ENCODE assay signal across 9 mouse cellular contexts in genomic region chr1:169238671-169239090, GRCm38 (mm10).
A peak's percentile ranks its signal among the peaks of the same experiment; 100 is the strongest.
DNase-seq lines count a peak whose midpoint lies in the region; ATAC-seq and TF ChIP-seq lines count a peak whose summit lies in the region.
"Had no signal": no experiment of that assay in that cellular context is flagged by ENCODE, and none has a peak within 500 bp of the region (broad histone marks: within the 10 kb centered on the region; RNA-seq: fewer than 3 reads in every experiment).

No protein-coding gene starts in this region.

- no peak for ATAC-seq in intestine, embryonic 14.5 days (replicated peaks; ENCODE audit: low FRiP score, low TSS enrichment, low read depth)
- ATAC-seq in intestine, postnatal 0 days = no peak
- peak; percentile 67; the same call in 1 of the 2 replicates for ATAC-seq in embryonic facial prominence, embryonic 11.5 days (replicated peaks; ENCODE audit: insufficient number of reproducible peaks, low FRiP score, low TSS enrichment, low read depth)
- ATAC-seq in kidney, postnatal 0 days (replicated peaks; ENCODE audit: low FRiP score, low read depth) = no peak; the same call in 1 of the 2 replicates
- ATAC-seq in stomach, embryonic 14.5 days (ENCODE audit: insufficient number of reproducible peaks, insufficient read depth, low FRiP score, low read depth) = no peak
- ATAC-seq in cerebellum, adult (ENCODE audit: insufficient number of reproducible peaks, low FRiP score, low TSS enrichment) = no peak

- peak overlapping the region; percentile 44 for H3K4me2 ChIP-seq in intestine, embryonic 14.5 days (ENCODE audit: low read length)
- no peak overlapping the region for H3K4me2 ChIP-seq in intestine, postnatal 0 days (replicated peaks; ENCODE audit: low read depth)
- no peak overlapping the region for H3K4me2 ChIP-seq in embryonic facial prominence, embryonic 11.5 days (ENCODE audit: low read depth, low read length)
- peak overlapping the region; percentile 50 for H3K4me2 ChIP-seq in kidney, postnatal 0 days (ENCODE audit: low read length)
- H3K4me2 ChIP-seq in stomach, embryonic 14.5 days (replicated peaks; ENCODE audit: low read depth, low read length) = peak overlapping the region; percentile 20; the same call in 1 of the 2 replicates

- TF ChIP-seq CTCF in intestine, postnatal 0 days (IDR thresholded peaks at IDR 0.05; ENCODE audit: low read depth) = no peak
- TF ChIP-seq CTCF in kidney, postnatal 0 days (IDR thresholded peaks at IDR 0.05; ENCODE audit: low read depth) = peak; percentile 42

- H3K27me3 ChIP-seq in intestine, embryonic 14.5 days (replicated peaks; ENCODE audit: control insufficient read depth, insufficient read depth, low read length) = no peaks in the 10 kb centered on the region
- H3K27me3 ChIP-seq in intestine, postnatal 0 days (replicated peaks; ENCODE audit: control insufficient read depth, insufficient read depth, low read length) = no peaks in the 10 kb centered on the region
- H3K27me3 ChIP-seq in embryonic facial prominence, embryonic 11.5 days (ENCODE audit: control insufficient read depth, insufficient read depth, low read length) = no peaks in the 10 kb centered on the region
- no peaks in the 10 kb centered on the region for H3K27me3 ChIP-seq in kidney, postnatal 0 days (ENCODE audit: insufficient read depth, low read length)
- no peaks in the 10 kb centered on the region for H3K27me3 ChIP-seq in stomach, embryonic 14.5 days (ENCODE audit: control insufficient read depth, insufficient read depth, low read length)

- no peak overlapping the region for H3K9ac ChIP-seq in intestine, embryonic 14.5 days (ENCODE audit: low read length)
- no peak overlapping the region for H3K9ac ChIP-seq in intestine, postnatal 0 days (ENCODE audit: low read depth, low read length)
- H3K9ac ChIP-seq in embryonic facial prominence, embryonic 11.5 days (replicated peaks; ENCODE audit: low read length) = peak overlapping the region; percentile 9; the same call in 1 of the 2 replicates
- no peak overlapping the region for H3K9ac ChIP-seq in kidney, postnatal 0 days (ENCODE audit: low read depth, low read length)
- no peak overlapping the region for H3K9ac ChIP-seq in stomach, embryonic 14.5 days (replicated peaks; ENCODE audit: low read depth, low read length)

- 0 out of 2 replicates have a peak overlapping the region, but pooled peaks have one; percentile 6 for H3K4me3 ChIP-seq in intestine, embryonic 14.5 days (ENCODE audit: low read depth, low read length)
- no peak overlapping the region for H3K4me3 ChIP-seq in intestine, postnatal 0 days (ENCODE audit: low read depth, low read length)
- no peak overlapping the region for H3K4me3 ChIP-seq in embryonic facial prominence, embryonic 11.5 days (ENCODE audit: low read depth, low read length)
- 0 out of 2 replicates have a peak overlapping the region, but pooled peaks have one; percentile 2 for H3K4me3 ChIP-seq in kidney, postnatal 0 days (replicated peaks; ENCODE audit: low read depth, low read length)
- no peak overlapping the region; the same call in 1 of the 2 replicates for H3K4me3 ChIP-seq in stomach, embryonic 14.5 days (ENCODE audit: low read depth, low read length)

- peak; percentile 59 for DNase-seq in intestine, embryonic 14.5 days (ENCODE audit: low spot score)
- peak; percentile 70 for DNase-seq in embryonic facial prominence, embryonic 11.5 days (ENCODE audit: low spot score)
- DNase-seq in kidney, postnatal 0 days (ENCODE audit: low spot score) = peak; percentile 90
- DNase-seq in gastrocnemius, postnatal 4 days (ENCODE audit: low spot score in 2 of 2) = no peak
- DNase-seq in cerebellum, adult 11 months = no peak

- no peaks in the 10 kb centered on the region for H3K9me3 ChIP-seq in intestine, embryonic 14.5 days (ENCODE audit: control insufficient read depth, low read length)
- H3K9me3 ChIP-seq in intestine, postnatal 0 days (ENCODE audit: control insufficient read depth) = no peaks in the 10 kb centered on the region
- no peaks in the 10 kb centered on the region for H3K9me3 ChIP-seq in embryonic facial prominence, embryonic 11.5 days (replicated peaks; ENCODE audit: control insufficient read depth, low read length)
- H3K9me3 ChIP-seq in kidney, postnatal 0 days (replicated peaks; ENCODE audit: low read length) = no peaks in the 10 kb centered on the region
- no peaks in the 10 kb centered on the region for H3K9me3 ChIP-seq in stomach, embryonic 14.5 days (ENCODE audit: control insufficient read depth, low read depth, low read length)

- H3K27ac ChIP-seq in intestine, embryonic 14.5 days (ENCODE audit: low read depth) = peak overlapping the region; percentile 54
- H3K27ac ChIP-seq in intestine, postnatal 0 days (ENCODE audit: low read depth, low read length) = no peak overlapping the region
- 0 out of 2 replicates have a peak overlapping the region, but pooled peaks have one; percentile 28 for H3K27ac ChIP-seq in embryonic facial prominence, embryonic 11.5 days (replicated peaks; ENCODE audit: low read depth, low read length)
- H3K27ac ChIP-seq in kidney, postnatal 0 days = peak overlapping the region; percentile 66
- no peak overlapping the region; the same call in 1 of the 2 replicates for H3K27ac ChIP-seq in stomach, embryonic 14.5 days (ENCODE audit: low read length)

- H3K36me3 ChIP-seq in intestine, embryonic 14.5 days (ENCODE audit: control insufficient read depth, insufficient read depth, low read length) = no peaks in the 10 kb centered on the region
- H3K36me3 ChIP-seq in intestine, postnatal 0 days (ENCODE audit: control insufficient read depth, insufficient read depth) = no peaks in the 10 kb centered on the region
- H3K36me3 ChIP-seq in embryonic facial prominence, embryonic 11.5 days (replicated peaks; ENCODE audit: control insufficient read depth, insufficient read depth, low read depth, low read length) = no peaks in the 10 kb centered on the region
- H3K36me3 ChIP-seq in kidney, postnatal 0 days (ENCODE audit: insufficient read depth, low read length) = no peaks in the 10 kb centered on the region
- H3K36me3 ChIP-seq in stomach, embryonic 14.5 days (ENCODE audit: control insufficient read depth, insufficient read depth, low read length) = no peaks in the 10 kb centered on the region
- H3K36me3 ChIP-seq: G1E had no signal

- 12% methylated on average over 16 of the region's 16 CpGs for WGBS in intestine, embryonic 14.5 days
- WGBS in intestine, postnatal 0 days = 26% methylated on average over 16 of the region's 16 CpGs
- WGBS in embryonic facial prominence, embryonic 11.5 days = 12% methylated on average over 16 of the region's 16 CpGs
- WGBS in kidney, postnatal 0 days = 2% methylated on average over 16 of the region's 16 CpGs
- 3% methylated on average over 16 of the region's 16 CpGs for WGBS in stomach, embryonic 14.5 days

- H3K4me1 ChIP-seq in intestine, embryonic 14.5 days (replicated peaks; ENCODE audit: control insufficient read depth, insufficient read depth, low read length) = peaks cover 18% of the 10 kb centered on the region
- no peaks in the 10 kb centered on the region for H3K4me1 ChIP-seq in intestine, postnatal 0 days (replicated peaks; ENCODE audit: control insufficient read depth, insufficient read depth, low read length)
- H3K4me1 ChIP-seq in embryonic facial prominence, embryonic 11.5 days (ENCODE audit: control insufficient read depth, insufficient read depth, low read length) = peaks cover 5% of the 10 kb centered on the region; the same call in 1 of the 2 replicates
- peaks cover 14% of the 10 kb centered on the region; the same call in 1 of the 2 replicates for H3K4me1 ChIP-seq in kidney, postnatal 0 days (replicated peaks; ENCODE audit: insufficient read depth, low read length)
- H3K4me1 ChIP-seq in stomach, embryonic 14.5 days (ENCODE audit: control insufficient read depth, insufficient read depth, low read length) = peaks cover 16% of the 10 kb centered on the region; the same call in 1 of the 2 replicates

Comparison
In these comparisons a context has a peak if more than half of its experiments do, and no peak if none do; other contexts are left out.
1. H3K27ac ChIP-seq: peak in intestine, embryonic 14.5 days (single experiment), embryonic facial prominence, embryonic 11.5 days (single experiment) and kidney, postnatal 0 days (single experiment); none in intestine, postnatal 0 days (single experiment) and stomach, embryonic 14.5 days (single experiment).
2. H3K4me2 ChIP-seq: peak in intestine, embryonic 14.5 days (single experiment), kidney, postnatal 0 days (single experiment) and stomach, embryonic 14.5 days (single experiment); none in intestine, postnatal 0 days (single experiment) and embryonic facial prominence, embryonic 11.5 days (single experiment).
3. H3K4me3 ChIP-seq: peak in intestine, embryonic 14.5 days (single experiment) and kidney, postnatal 0 days (single experiment); none in intestine, postnatal 0 days (single experiment), embryonic facial prominence, embryonic 11.5 days (single experiment) and stomach, embryonic 14.5 days (single experiment).
4. DNase-seq: peak in intestine, embryonic 14.5 days (single experiment), embryonic facial prominence, embryonic 11.5 days (single experiment) and kidney, postnatal 0 days (single experiment); none in gastrocnemius, postnatal 4 days (0 of 2) and cerebellum, adult 11 months (single experiment).